Mouse (Mus musculus) testis, adult 2 months (tissue): Measurements from ENCODE around the gene Aqr.

Experiments used
- CTCF ChIP-seq: fragments of 200-500 bp; IDR thresholded peaks from 2 replicates; pipeline ENCODE4 v1.5.1; 2012; ENCODE audit warnings: low read depth, mild to moderate bottlenecking, inconsistent platforms, low read length, moderate library complexity; ENCODE audit not compliant: control insufficient read depth, insufficient read depth, insufficient replicate concordance
- POLR2A ChIP-seq: fragments of 200-500 bp; IDR thresholded peaks from 2 replicates; pipeline ENCODE4 v1.6.1; 2012; ENCODE audit warnings: low read depth, mild to moderate bottlenecking, inconsistent platforms, low read length, moderate library complexity; ENCODE audit not compliant: control insufficient read depth

- no peak for TF ChIP-seq CTCF
- no peak for TF ChIP-seq POLR2A
These were observed 80.4 kb downstream of the Aqr start for GRCm38 (mm10) chr2:114106383-114106782.
